ENCODE assay signal across 8 mouse cellular contexts in the genomic region with DNA sequence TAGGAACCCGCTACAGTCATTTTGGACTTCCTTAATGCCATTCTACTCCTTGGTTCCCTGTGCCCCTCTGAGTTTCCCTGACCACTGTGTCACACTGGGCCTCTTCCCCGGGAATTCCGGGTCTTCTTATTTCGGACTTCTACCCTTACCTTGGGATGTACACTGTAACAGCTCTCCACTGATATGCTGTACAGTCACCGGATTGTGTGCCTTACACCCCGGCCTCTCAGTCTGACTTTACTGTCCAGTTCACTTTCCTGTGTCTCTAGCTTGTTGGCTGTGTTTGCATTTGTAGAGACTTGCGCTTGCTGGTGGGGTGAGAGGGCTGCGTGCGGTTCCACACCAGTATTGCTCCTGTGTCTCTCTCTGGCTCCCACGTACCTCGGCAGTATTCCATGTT. TPM values are rescaled to one million over a fixed set of nuclear protein-coding genes. Genes with fewer than 3 reads are reported as not detected.
DNase-seq lines count a peak whose midpoint lies in the region; ATAC-seq and TF ChIP-seq lines count a peak whose summit lies in the region.

No protein-coding gene starts in this region.

- no peak for TF ChIP-seq CTCF in bone marrow macrophage, adult 2 months (IDR thresholded peaks at IDR 0.05; ENCODE audit: low read depth, low read length)

- peak overlapping the region; percentile 71 for H3K27ac ChIP-seq in bone marrow macrophage, adult 2 months (ENCODE audit: insufficient read depth, low read depth, low read length)
- H3K27ac ChIP-seq in hindbrain, embryonic 14.5 days, result no peak overlapping the region
- H3K27ac ChIP-seq in midbrain, embryonic 16.5 days (ENCODE audit: low read length), result no peak overlapping the region

- DNase-seq in kidney, postnatal 4 days, result peak; percentile 22 to 34
- DNase-seq in kidney, adult 18-20 months, result no peak
- DNase-seq in hindbrain, embryonic 14.5 days (ENCODE audit: low spot score), result no peak
- no peak for DNase-seq in frontal cortex, adult 2 months (ENCODE audit: extremely low spot score in 1 of 2, low spot score in 1 of 2)
- no peak for DNase-seq in right cerebral cortex, postnatal 36 days (ENCODE audit: low spot score in 2 of 2)
- no peak for DNase-seq in layer of hippocampus, adult 9-11 months

- no peaks in the 10 kb centered on the region for H3K27me3 ChIP-seq in hindbrain, embryonic 14.5 days (ENCODE audit: control insufficient read depth, insufficient read depth, low read length)
- no peaks in the 10 kb centered on the region for H3K27me3 ChIP-seq in midbrain, embryonic 16.5 days (ENCODE audit: control insufficient read depth, insufficient read depth, low read depth, low read length)

- ATAC-seq in hindbrain, embryonic 14.5 days (ENCODE audit: low FRiP score), result no peak
- ATAC-seq in midbrain, embryonic 16.5 days, result no peak

- H3K4me2 ChIP-seq in hindbrain, embryonic 14.5 days (replicated peaks), result peak overlapping the region; percentile 73
- H3K4me2 ChIP-seq in midbrain, embryonic 16.5 days (ENCODE audit: low read length), result peak overlapping the region; percentile 81

- 17% methylated on average over 11 of the region's 11 CpGs for WGBS in hindbrain, embryonic 14.5 days
- WGBS in midbrain, embryonic 16.5 days, result 15% methylated on average over 11 of the region's 11 CpGs

- H3K36me3 ChIP-seq in hindbrain, embryonic 14.5 days (replicated peaks; ENCODE audit: control insufficient read depth, insufficient read depth), result peaks cover 25% of the 10 kb centered on the region
- H3K36me3 ChIP-seq in midbrain, embryonic 16.5 days (ENCODE audit: control insufficient read depth, insufficient read depth, low read length), result peaks cover 12% of the 10 kb centered on the region

- peak overlapping the region; percentile 79 for H3K4me3 ChIP-seq in bone marrow macrophage, adult 2 months (ENCODE audit: insufficient read depth, low read length)
- H3K4me3 ChIP-seq in hindbrain, embryonic 14.5 days (replicated peaks; ENCODE audit: low read length), result peak overlapping the region; percentile 50
- H3K4me3 ChIP-seq in midbrain, embryonic 16.5 days (ENCODE audit: low read depth, low read length), result peak overlapping the region; percentile 47

- no peak for TF ChIP-seq POLR2A in bone marrow macrophage, adult 2 months (IDR thresholded peaks at IDR 0.05; ENCODE audit: borderline replicate concordance, low read depth, low read length)

- H3K9me3 ChIP-seq in hindbrain, embryonic 14.5 days (ENCODE audit: control insufficient read depth, low read length), result no peaks in the 10 kb centered on the region
- no peaks in the 10 kb centered on the region for H3K9me3 ChIP-seq in midbrain, embryonic 16.5 days (replicated peaks; ENCODE audit: control insufficient read depth, low read length, poor library complexity, severe bottlenecking)

- H3K9ac ChIP-seq in hindbrain, embryonic 14.5 days, result peak overlapping the region; percentile 69
- H3K9ac ChIP-seq in midbrain, embryonic 16.5 days (ENCODE audit: low read depth, low read length), result peak overlapping the region; percentile 75

- peaks cover 6% of the 10 kb centered on the region for H3K4me1 ChIP-seq in bone marrow macrophage, adult 2 months (ENCODE audit: control insufficient read depth, insufficient read depth, low read length)
- H3K4me1 ChIP-seq in hindbrain, embryonic 14.5 days (replicated peaks; ENCODE audit: control insufficient read depth, insufficient read depth, low read length), result 0 out of 2 replicates have a peak, but pooled peaks cover 11% of the 10 kb centered on the region
- peaks cover 7% of the 10 kb centered on the region; the same call in 1 of the 2 replicates for H3K4me1 ChIP-seq in midbrain, embryonic 16.5 days (ENCODE audit: control insufficient read depth, insufficient read depth, low read length)

RNA-seq across cellular contexts. Expression of a gene that starts 0.8 kb away (rescaled TPM):
- polyA plus RNA-seq in bone marrow macrophage, adult 2 months (2012; ENCODE audit: insufficient read depth, insufficient read length, missing spikeins), result 33.1 and 33.7 TPM in 2 replicates
- polyA plus RNA-seq in hindbrain, embryonic 14.5 days (2014; fragmentation: Nextera tagmentation; extraction: Ambion mirVana), result 5.8 and 6.1 TPM in 2 replicates
- polyA plus RNA-seq in midbrain, embryonic 16.5 days (2015; fragmentation: Nextera tagmentation; extraction: Ambion mirVana), result 8.6 and 9.1 TPM in 2 replicates
- 13.9 and 14.1 TPM in 2 replicates for polyA plus RNA-seq in frontal cortex, adult 2 months (2012; rRNA removed)

RNA-seq across cellular contexts. Expression of a gene that starts 1.0 kb away (rescaled TPM):
- polyA plus RNA-seq in bone marrow macrophage, adult 2 months (2012; ENCODE audit: insufficient read depth, insufficient read length, missing spikeins), result 2.5 and 3.6 TPM in 2 replicates
- 1.4 and 1.6 TPM in 2 replicates for polyA plus RNA-seq in hindbrain, embryonic 14.5 days (2014; fragmentation: Nextera tagmentation; extraction: Ambion mirVana)
- 1.4 and 2.2 TPM in 2 replicates for polyA plus RNA-seq in midbrain, embryonic 16.5 days (2015; fragmentation: Nextera tagmentation; extraction: Ambion mirVana)
- polyA plus RNA-seq in frontal cortex, adult 2 months (2012; rRNA removed), result 8.3 and 9.6 TPM in 2 replicates

RNA-seq across cellular contexts. Expression of a gene that starts 9.9 kb away (rescaled TPM):
- polyA plus RNA-seq in bone marrow macrophage, adult 2 months (2012; ENCODE audit: insufficient read depth, insufficient read length, missing spikeins), result 35.5 and 40.8 TPM in 2 replicates
- polyA plus RNA-seq in hindbrain, embryonic 14.5 days (2014; fragmentation: Nextera tagmentation; extraction: Ambion mirVana), result 81.6 and 83.9 TPM in 2 replicates
- polyA plus RNA-seq in midbrain, embryonic 16.5 days (2015; fragmentation: Nextera tagmentation; extraction: Ambion mirVana), result 87.8 and 95.7 TPM in 2 replicates
- 190 and 210 TPM in 2 replicates for polyA plus RNA-seq in frontal cortex, adult 2 months (2012; rRNA removed)

RNA-seq across cellular contexts. Expression of a gene that starts 11.6 kb away (rescaled TPM):
- 78.6 and 81.2 TPM in 2 replicates for polyA plus RNA-seq in bone marrow macrophage, adult 2 months (2012; ENCODE audit: insufficient read depth, insufficient read length, missing spikeins)
- 29.3 and 30.3 TPM in 2 replicates for polyA plus RNA-seq in hindbrain, embryonic 14.5 days (2014; fragmentation: Nextera tagmentation; extraction: Ambion mirVana)
- 108 and 121 TPM in 2 replicates for polyA plus RNA-seq in midbrain, embryonic 16.5 days (2015; fragmentation: Nextera tagmentation; extraction: Ambion mirVana)
- 27.6 and 31.0 TPM in 2 replicates for polyA plus RNA-seq in frontal cortex, adult 2 months (2012; rRNA removed)

RNA-seq across cellular contexts. Expression of a gene that starts 23.5 kb away (rescaled TPM):
- polyA plus RNA-seq in bone marrow macrophage, adult 2 months (2012; ENCODE audit: insufficient read depth, insufficient read length, missing spikeins), result 12.5 and 14.6 TPM in 2 replicates
- polyA plus RNA-seq in hindbrain, embryonic 14.5 days (2014; fragmentation: Nextera tagmentation; extraction: Ambion mirVana), result 20.0 and 23.0 TPM in 2 replicates
- polyA plus RNA-seq in midbrain, embryonic 16.5 days (2015; fragmentation: Nextera tagmentation; extraction: Ambion mirVana), result 25.6 and 26.2 TPM in 2 replicates
- 19.6 and 20.5 TPM in 2 replicates for polyA plus RNA-seq in frontal cortex, adult 2 months (2012; rRNA removed)

Comparison
In these comparisons a context has a peak if more than half of its experiments do, and no peak if none do; other contexts are left out.
1. DNase-seq: peak in kidney, postnatal 4 days (2 of 2); none in kidney, adult 18-20 months (single experiment), hindbrain, embryonic 14.5 days (single experiment), frontal cortex, adult 2 months (0 of 2), right cerebral cortex, postnatal 36 days (0 of 2) and layer of hippocampus, adult 9-11 months (single experiment).
2. Peak in every context shown above with its lines, with median percentiles within 50 percentile points of each other: H3K4me3 ChIP-seq.